In the genomic region with DNA sequence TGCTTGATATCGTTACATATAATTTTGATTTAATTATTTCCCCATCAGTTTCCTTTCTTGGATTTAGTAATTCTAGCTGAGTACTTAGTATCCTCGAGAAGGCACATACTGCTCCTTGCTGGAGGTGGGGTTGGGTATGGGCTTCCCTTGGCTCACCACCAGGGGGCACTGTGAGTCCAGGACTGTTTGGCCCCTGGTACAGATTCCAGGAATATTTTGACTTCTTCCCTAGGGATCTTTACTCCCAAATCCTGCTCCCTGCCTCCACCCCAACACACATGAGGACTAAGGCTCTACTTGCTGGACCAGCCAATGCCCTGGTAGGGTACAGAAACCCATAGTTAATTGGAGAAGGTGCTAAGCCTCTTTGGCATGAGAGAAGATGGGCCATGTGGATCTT, we compare ENCODE assay signal across 8 mouse cellular contexts. TPM values are rescaled to one million over a fixed set of nuclear protein-coding genes. Genes with fewer than 3 reads are reported as not detected.
DNase-seq lines count a peak whose midpoint lies in the region; ATAC-seq lines count a peak whose summit lies in the region.

No protein-coding gene starts in this region.

- peak; percentile 75 for ATAC-seq in forebrain, embryonic 13.5 days

- no peak overlapping the region for H3K4me3 ChIP-seq in forebrain, embryonic 13.5 days

- H3K4me1 ChIP-seq in forebrain, embryonic 13.5 days: no peaks in the 10 kb centered on the region

- peak; percentile 27 for DNase-seq in MN1 (ENCODE audit: low spot score)
- peak; percentile 9 for DNase-seq in c-Kit-positive CD71-positive TER-119-positive erythroid progenitor cells, embryonic 14.5 days (ENCODE audit: low spot score)
- DNase-seq in heart, postnatal 25 days (ENCODE audit: low spot score): peak; percentile 13
- peak; percentile 25 for DNase-seq in layer of hippocampus, adult 9-10 months (ENCODE audit: low spot score)
- peak; percentile 84 for DNase-seq in lung, postnatal 10 days
- DNase-seq in retina, postnatal 1 day: peak; percentile 65
- DNase-seq in urinary bladder, postnatal 4 days (ENCODE audit: low spot score in 2 of 2): peak; percentile 48 to 79

- WGBS in forebrain, embryonic 13.5 days: 12% methylated on average over 2 of the region's 2 CpGs

- H3K27me3 ChIP-seq in forebrain, embryonic 13.5 days: 0 out of 2 replicates have a peak, but pooled peaks cover 14% of the 10 kb centered on the region

- H3K27ac ChIP-seq in forebrain, embryonic 13.5 days: no peak overlapping the region

- intact Hi-C loops in heart, postnatal 25 days (cut with DNase I): loop anchor here (5.0 kb wide), 1 partner anchor 544 kb away; no protein-coding TSS in a partner anchor

- H3K9ac ChIP-seq in forebrain, embryonic 13.5 days: no peak overlapping the region

- no peaks in the 10 kb centered on the region for H3K9me3 ChIP-seq in forebrain, embryonic 13.5 days (replicated peaks)

- no peaks in the 10 kb centered on the region for H3K36me3 ChIP-seq in forebrain, embryonic 13.5 days (ENCODE audit: poor library complexity, severe bottlenecking)

- H3K4me2 ChIP-seq in forebrain, embryonic 13.5 days: no peak overlapping the region

RNA-seq across cellular contexts. Expression of gene Ttc1, which starts 36.0 kb away (rescaled TPM):
- polyA plus RNA-seq in forebrain, embryonic 13.5 days (2015; fragmentation: Nextera tagmentation; extraction: Ambion mirVana): 80.6 and 89.7 TPM in 2 replicates
- total RNA-seq in heart, postnatal 25 days (2021): 10 to 100 TPM; 47.5 to 47.9 TPM

Comparison
In these comparisons a context has a peak if more than half of its experiments do, and no peak if none do; other contexts are left out.
1. DNase-seq: peak in every context shown above with its lines; median percentile 84 in lung, postnatal 10 days; 65 in retina, postnatal 1 day; 64 in urinary bladder, postnatal 4 days; 27 in MN1; 25 in layer of hippocampus, adult 9-10 months; 13 in heart, postnatal 25 days; 9 in c-Kit-positive CD71-positive TER-119-positive erythroid progenitor cells, embryonic 14.5 days.